Mouse (Mus musculus): ENCODE measurements around the gene Prickle4.
"Not testable (repeated sequence)": the region's sequence is repeated elsewhere in the genome, so short reads cannot be mapped to it uniquely, and the experiment has no call there.

The Prickle4 gene

DNA sequence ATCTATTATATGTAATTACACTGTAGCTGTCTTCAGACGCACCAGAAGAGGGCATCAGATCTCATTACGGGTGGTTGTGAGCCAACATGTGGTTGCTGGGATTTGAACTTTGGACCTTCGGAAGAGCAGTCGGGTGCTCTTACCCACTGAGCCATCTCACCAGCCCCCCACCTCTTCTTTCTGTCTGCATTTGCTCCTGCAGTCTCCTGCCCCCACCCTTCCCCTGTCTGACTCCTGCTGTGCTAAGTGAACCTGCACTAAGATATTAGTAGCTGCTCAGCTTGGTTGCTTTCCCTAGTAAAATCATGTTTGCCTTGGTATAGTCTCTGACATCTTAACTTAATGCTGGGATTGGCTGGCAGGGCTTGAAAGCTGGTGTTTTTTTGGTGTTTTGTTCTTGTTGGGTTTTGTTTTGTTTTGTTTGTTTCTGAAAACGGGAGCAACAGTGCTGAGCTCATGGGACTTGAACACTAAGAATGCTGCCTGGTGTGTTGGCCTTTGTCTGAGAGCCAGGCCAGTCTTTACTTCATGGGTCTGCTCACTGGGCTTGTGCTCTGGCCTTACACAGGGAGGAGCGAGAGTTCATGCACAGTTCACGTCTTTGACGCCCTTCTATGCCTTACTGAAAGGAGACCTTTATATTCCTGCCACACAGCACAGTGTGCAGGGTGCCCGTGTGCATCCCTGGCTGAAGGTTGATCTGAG lies 31.4 kb downstream of the Prickle4 start:
- DNase-seq, result no peak

DNA sequence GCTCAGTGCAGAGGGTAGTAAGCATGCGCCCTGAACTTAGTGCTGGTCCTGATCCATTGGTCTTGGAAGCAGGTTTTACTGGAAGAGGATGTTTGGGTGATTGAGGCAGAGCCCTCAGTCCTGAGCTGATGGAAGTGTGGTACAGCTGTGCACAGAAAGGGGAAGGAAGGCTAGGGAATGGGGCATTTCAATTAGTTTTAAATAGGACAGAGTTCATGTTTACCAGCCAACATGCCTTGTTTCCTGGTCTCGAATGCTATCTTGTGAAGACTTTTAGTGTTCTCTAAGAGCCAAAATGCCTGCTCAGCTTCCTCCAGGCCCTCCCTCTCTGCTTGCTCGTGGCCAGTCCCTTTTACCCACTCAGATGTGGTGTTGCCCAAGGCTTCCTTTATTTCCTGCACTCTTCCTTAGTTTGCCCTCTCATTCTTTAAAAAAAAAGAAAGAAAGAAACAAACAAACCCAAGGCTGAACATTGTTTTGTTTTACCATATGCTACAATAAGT lies 35.7 kb downstream of the Prickle4 start:
- no peak for DNase-seq

DNA sequence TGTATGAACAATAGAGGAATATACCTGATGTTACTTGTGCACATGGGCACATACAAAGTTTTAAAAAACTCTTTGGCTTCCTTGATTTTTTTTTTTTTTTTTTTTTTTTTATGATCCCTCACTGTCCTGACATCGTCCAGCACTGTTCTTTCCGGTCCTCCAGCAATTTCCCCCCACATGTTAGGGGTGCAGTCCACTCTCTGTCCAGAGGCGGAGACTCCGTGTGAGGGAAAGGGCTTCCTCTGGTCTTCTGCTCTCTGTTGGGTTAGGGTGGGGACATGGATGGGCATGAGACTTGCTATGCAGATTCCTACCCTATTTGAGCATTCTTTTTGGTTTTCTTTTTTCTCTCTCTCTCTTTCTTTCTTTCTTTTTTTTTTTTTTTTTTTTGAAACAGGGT lies 36.6 kb downstream of the Prickle4 start:
- no peak for DNase-seq

- no peak for DNase-seq
Observed at GRCm38 (mm10) chr17:47655697-47656096, 38.8 kb downstream of the Prickle4 start.

DNA sequence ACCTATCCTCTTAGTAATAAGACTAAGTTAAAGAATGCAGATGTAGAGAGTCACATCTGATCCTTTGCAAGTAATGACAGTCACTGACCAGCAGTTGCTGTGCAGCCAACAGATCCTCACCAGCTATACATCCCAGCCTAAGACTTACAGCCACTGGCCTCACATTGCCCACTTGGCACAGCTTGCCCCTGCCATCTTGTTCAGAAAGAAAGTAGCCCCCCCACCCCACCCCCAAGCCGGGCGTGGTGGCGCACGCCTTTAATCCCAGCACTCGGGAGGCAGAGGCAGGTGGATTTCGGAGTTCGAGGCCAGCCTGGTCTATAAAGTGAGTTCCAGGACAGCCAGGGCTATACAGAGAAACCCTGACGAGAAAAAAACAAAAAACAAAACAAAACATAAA lies 40.2 kb downstream of the Prickle4 start:
- not testable (repeated sequence) for DNase-seq

GRCm38 (mm10) chr17:47651953-47652352 lies 42.6 kb downstream of the Prickle4 start:
- DNase-seq, result no peak

GRCm38 (mm10) chr17:47648966-47649365 lies 45.6 kb downstream of the Prickle4 start:
- no peak for DNase-seq

- peak; percentile 79 for DNase-seq
Observed at GRCm38 (mm10) chr17:47646683-47647082, 47.9 kb downstream of the Prickle4 start.

- no peak for DNase-seq
Observed at GRCm38 (mm10) chr17:47642992-47643391, 51.5 kb downstream of the Prickle4 start.
